Mouse (Mus musculus) bone marrow, adult 2 months (tissue): ENCODE measurements around the gene Napa.

Experiments used
- CTCF ChIP-seq: fragments of 200-500 bp; IDR thresholded peaks from 2 replicates; pipeline ENCODE4 v1.5.1; 2011; ENCODE audit warnings: low read length, control low read depth; ENCODE audit not compliant: control insufficient read depth, insufficient read depth
- POLR2A ChIP-seq: fragments of 200-500 bp; IDR thresholded peaks from 2 replicates; pipeline ENCODE4 v1.6.1; 2011; ENCODE audit warnings: low read depth, mild to moderate bottlenecking, control low read depth, low read length, borderline replicate concordance; ENCODE audit not compliant: control insufficient read depth

GRCm38 (mm10) chr7:16061219-16062098, 36.8 kb upstream of the Napa start, which contains the start of gene Zfp541:
- no peak for TF ChIP-seq POLR2A
- TF ChIP-seq CTCF: no peak
